Comparison of ENCODE assay signal across 18 mouse cellular contexts in the genomic region with DNA sequence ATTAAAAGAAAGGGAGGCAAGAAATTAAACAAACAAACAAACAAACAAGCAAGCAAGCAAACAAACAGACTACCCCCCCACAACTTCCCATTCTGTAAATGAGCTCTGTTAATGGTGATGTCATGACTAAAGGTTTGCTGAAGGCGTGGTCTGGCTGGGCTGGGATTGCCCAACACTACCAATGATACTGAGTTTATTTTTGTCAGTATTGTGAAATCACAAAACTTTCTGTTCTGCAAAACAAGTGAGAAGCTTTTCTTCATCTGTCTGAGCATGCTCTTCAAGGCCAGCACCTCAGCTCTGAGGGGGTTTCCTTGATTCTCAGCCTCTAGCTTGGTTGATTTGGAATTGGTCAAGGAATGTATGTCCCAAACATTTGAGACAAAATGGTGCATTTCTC.
DNase-seq lines count a peak whose midpoint lies in the region; ATAC-seq and TF ChIP-seq lines count a peak whose summit lies in the region.
"Had no signal": no experiment of that assay in that cellular context is flagged by ENCODE, and none has a peak within 500 bp of the region (broad histone marks: within the 10 kb centered on the region; RNA-seq: fewer than 3 reads in every experiment).

No protein-coding gene starts in this region.

- no peaks in the 10 kb centered on the region for H3K79me3 ChIP-seq in C2C12 (ENCODE audit: low read depth)

- no peak overlapping the region for H3ac ChIP-seq in C2C12 (ENCODE audit: control insufficient read depth, insufficient read length, low read depth)

- no peaks in the 10 kb centered on the region for H3K4me1 ChIP-seq in intestine, embryonic 15.5 days (replicated peaks)
- no peaks in the 10 kb centered on the region for H3K4me1 ChIP-seq in intestine, embryonic 16.5 days (ENCODE audit: control insufficient read depth, insufficient read depth, low read length)
- H3K4me1 ChIP-seq: forebrain, embryonic 15.5 days; limb, embryonic 10.5 days; midbrain, embryonic 10.5 days had no signal

- no peak overlapping the region for H3K4me2 ChIP-seq in intestine, embryonic 15.5 days (replicated peaks)
- no peak overlapping the region for H3K4me2 ChIP-seq in intestine, embryonic 16.5 days (ENCODE audit: low read depth, low read length)
- H3K4me2 ChIP-seq: forebrain, embryonic 15.5 days; lung, embryonic 14.5 days had no signal

- no peaks in the 10 kb centered on the region for H3K27me3 ChIP-seq in intestine, embryonic 15.5 days (replicated peaks)
- no peaks in the 10 kb centered on the region for H3K27me3 ChIP-seq in intestine, embryonic 16.5 days (replicated peaks; ENCODE audit: control insufficient read depth, insufficient read depth, low read length)
- no peaks in the 10 kb centered on the region for H3K27me3 ChIP-seq in C2C12 (ENCODE audit: control insufficient read depth, insufficient read depth, insufficient read length)
- H3K27me3 ChIP-seq: forebrain, embryonic 15.5 days had no signal

- peak; percentile 47 for ATAC-seq in intestine, embryonic 15.5 days
- no peak; the same call in 1 of the 2 replicates for ATAC-seq in intestine, embryonic 16.5 days
- peak; percentile 99 for ATAC-seq in megakaryocyte progenitor cell, adult 5-6 weeks (replicated peaks; ENCODE audit: poor library complexity)
- ATAC-seq: forebrain, embryonic 15.5 days; hindbrain, postnatal 0 days had no signal

- no peaks in the 10 kb centered on the region for H3K36me3 ChIP-seq in intestine, embryonic 15.5 days
- no peaks in the 10 kb centered on the region for H3K36me3 ChIP-seq in intestine, embryonic 16.5 days (ENCODE audit: control insufficient read depth, insufficient read depth, low read length)
- no peaks in the 10 kb centered on the region for H3K36me3 ChIP-seq in C2C12 (ENCODE audit: control insufficient read depth, insufficient read depth)
- H3K36me3 ChIP-seq: forebrain, embryonic 15.5 days; G1E; limb, embryonic 10.5 days; midbrain, embryonic 10.5 days had no signal

- H3K9ac ChIP-seq in intestine, embryonic 15.5 days = no peak overlapping the region
- no peak overlapping the region for H3K9ac ChIP-seq in intestine, embryonic 16.5 days (ENCODE audit: low read depth, low read length)
- H3K9ac ChIP-seq: forebrain, embryonic 15.5 days; lung, embryonic 14.5 days had no signal

- no peaks in the 10 kb centered on the region for H3K79me2 ChIP-seq in C2C12 (ENCODE audit: control insufficient read depth, insufficient read depth)

- no peak for TF ChIP-seq CTCF in C2C12 (IDR thresholded peaks at IDR 0.05; ENCODE audit: control insufficient read depth, insufficient read depth, insufficient read length)

- H3K27ac ChIP-seq in intestine, embryonic 15.5 days = no peak overlapping the region
- no peak overlapping the region for H3K27ac ChIP-seq in intestine, embryonic 16.5 days (ENCODE audit: low read length)
- H3K27ac ChIP-seq: forebrain, embryonic 15.5 days; heart, adult 2 months; hindbrain, postnatal 0 days; limb, embryonic 10.5 days; midbrain, embryonic 10.5 days had no signal

- H3K4me3 ChIP-seq in intestine, embryonic 15.5 days (replicated peaks) = no peak overlapping the region
- no peak overlapping the region for H3K4me3 ChIP-seq in intestine, embryonic 16.5 days (ENCODE audit: low read length)
- no peak overlapping the region for H3K4me3 ChIP-seq in C2C12 (ENCODE audit: insufficient read depth, poor library complexity, severe bottlenecking)
- H3K4me3 ChIP-seq: erythroblast, embryonic 14.5 days; forebrain, embryonic 15.5 days; heart, adult 2 months; limb, embryonic 10.5 days; midbrain, embryonic 10.5 days had no signal

- H3K9me3 ChIP-seq in intestine, embryonic 15.5 days = no peaks in the 10 kb centered on the region
- H3K9me3 ChIP-seq in intestine, embryonic 16.5 days (ENCODE audit: control insufficient read depth, low read length) = no peaks in the 10 kb centered on the region
- H3K9me3 ChIP-seq: forebrain, embryonic 15.5 days; limb, embryonic 10.5 days; midbrain, embryonic 10.5 days had no signal

- 82% methylated on average over 1 of the region's 1 CpGs for WGBS in intestine, embryonic 15.5 days
- WGBS in intestine, embryonic 16.5 days = 85% methylated on average over 1 of the region's 1 CpGs

- DNase-seq in adrenal gland, postnatal 36 days = peak; percentile 12 to 27
- no peak for DNase-seq in left cerebral cortex, adult 9 months (ENCODE audit: low spot score in 2 of 2)
- DNase-seq in ovary, postnatal 14 days (ENCODE audit: low spot score) = no peak
- DNase-seq: cerebellum, adult 9-10 months; heart, postnatal 10 days; kidney, adult 8-10 months; lung, embryonic 14.5 days had no signal

TF ChIP-seq in C2C12, 6 proteins besides CTCF, POLR2A, EP300 and RAD21:
- peak; percentile 44 for TF ChIP-seq CEBPB (IDR thresholded peaks at IDR 0.05; ENCODE audit: low read depth)
- no peak for TF ChIP-seq FOSL1 (IDR thresholded peaks at IDR 0.05; ENCODE audit: insufficient read depth, low read length, poor library complexity, severe bottlenecking)
- no peak for TF ChIP-seq USF1 (IDR thresholded peaks at IDR 0.05; ENCODE audit: low read depth)
- no peak for TF ChIP-seq MYOD1 (IDR thresholded peaks at IDR 0.05; ENCODE audit: control insufficient read depth, insufficient read length, low read depth)

Comparison
In these comparisons a context has a peak if more than half of its experiments do, and no peak if none do; other contexts are left out.
1. DNase-seq: peak in adrenal gland, postnatal 36 days (2 of 2); none in left cerebral cortex, adult 9 months (0 of 2) and ovary, postnatal 14 days (single experiment).